Mouse (Mus musculus): Measurements from ENCODE around the gene Asic5. TPM values are rescaled to one million over a fixed set of nuclear protein-coding genes. Genes with fewer than 3 reads are reported as not detected.

Gene Asic5
- polyA plus RNA-seq, 1 experiment, result not detected

GRCm38 (mm10) chr3:82043676-82044075, 61.6 kb downstream of the Asic5 start:
- Histone ChIP-seq H3K4me1 (ENCODE audit: control insufficient read depth, insufficient read depth, insufficient read length, low read length) (no peaks in the 10 kb centered on the region), H3K27ac (replicated peaks; ENCODE audit: low read depth, low read length) (no peak overlapping the region), H3K4me3 (ENCODE audit: insufficient read depth, low read depth, low read length) (no peak overlapping the region)

- H3K4me3 ChIP-seq (ENCODE audit: insufficient read depth, low read depth, low read length), result no peak overlapping the region
- no peaks in the 10 kb centered on the region for H3K4me1 ChIP-seq (ENCODE audit: control insufficient read depth, insufficient read depth, insufficient read length, low read length)
- H3K27ac ChIP-seq (replicated peaks; ENCODE audit: low read depth, low read length), result no peak overlapping the region
Measured at GRCm38 (mm10) chr3:82044902-82045301, 62.8 kb downstream of the Asic5 start.

- Histone ChIP-seq H3K4me1 (ENCODE audit: control insufficient read depth, insufficient read depth, insufficient read length, low read length) (no peaks in the 10 kb centered on the region), H3K4me3 (ENCODE audit: insufficient read depth, low read depth, low read length) (no peak overlapping the region), H3K27ac (replicated peaks; ENCODE audit: low read depth, low read length) (no peak overlapping the region)
Measured at GRCm38 (mm10) chr3:82046087-82046486, 64.0 kb downstream of the Asic5 start.

- Histone ChIP-seq H3K4me1 (ENCODE audit: control insufficient read depth, insufficient read depth, insufficient read length, low read length) (no peaks in the 10 kb centered on the region), H3K4me3 (ENCODE audit: insufficient read depth, low read depth, low read length) (no peak overlapping the region), H3K27ac (replicated peaks; ENCODE audit: low read depth, low read length) (no peak overlapping the region)
Measured at GRCm38 (mm10) chr3:82047100-82047753, 65.1 kb downstream of the Asic5 start.

- Histone ChIP-seq H3K27ac (replicated peaks; ENCODE audit: low read depth, low read length) (no peak overlapping the region), H3K4me1 (ENCODE audit: control insufficient read depth, insufficient read depth, insufficient read length, low read length) (no peaks in the 10 kb centered on the region), H3K4me3 (ENCODE audit: insufficient read depth, low read depth, low read length) (no peak overlapping the region)
Measured at GRCm38 (mm10) chr3:82048078-82048477, 66.0 kb downstream of the Asic5 start.

- Histone ChIP-seq H3K4me1 (ENCODE audit: control insufficient read depth, insufficient read depth, insufficient read length, low read length) (no peaks in the 10 kb centered on the region), H3K27ac (replicated peaks; ENCODE audit: low read depth, low read length) (no peak overlapping the region), H3K4me3 (ENCODE audit: insufficient read depth, low read depth, low read length) (no peak overlapping the region)
Measured at GRCm38 (mm10) chr3:82048681-82049080, 66.6 kb downstream of the Asic5 start.

- Histone ChIP-seq H3K4me1 (ENCODE audit: control insufficient read depth, insufficient read depth, insufficient read length, low read length) (no peaks in the 10 kb centered on the region), H3K27ac (replicated peaks; ENCODE audit: low read depth, low read length) (no peak overlapping the region), H3K4me3 (ENCODE audit: insufficient read depth, low read depth, low read length) (no peak overlapping the region)
Measured at GRCm38 (mm10) chr3:82051468-82051867, 69.4 kb downstream of the Asic5 start.

GRCm38 (mm10) chr3:82052029-82052428, 69.9 kb downstream of the Asic5 start:
- Histone ChIP-seq H3K4me1 (ENCODE audit: control insufficient read depth, insufficient read depth, insufficient read length, low read length) (no peaks in the 10 kb centered on the region), H3K4me3 (ENCODE audit: insufficient read depth, low read depth, low read length) (no peak overlapping the region), H3K27ac (replicated peaks; ENCODE audit: low read depth, low read length) (no peak overlapping the region)

GRCm38 (mm10) chr3:82054283-82054974, 72.3 kb downstream of the Asic5 start:
- Histone ChIP-seq H3K4me3 (ENCODE audit: insufficient read depth, low read depth, low read length) (no peak overlapping the region), H3K27ac (replicated peaks; ENCODE audit: low read depth, low read length) (no peak overlapping the region), H3K4me1 (ENCODE audit: control insufficient read depth, insufficient read depth, insufficient read length, low read length) (no peaks in the 10 kb centered on the region)

- H3K4me3 ChIP-seq (ENCODE audit: insufficient read depth, low read depth, low read length), result no peak overlapping the region
- no peak overlapping the region for H3K27ac ChIP-seq (replicated peaks; ENCODE audit: low read depth, low read length)
- no peaks in the 10 kb centered on the region for H3K4me1 ChIP-seq (ENCODE audit: control insufficient read depth, insufficient read depth, insufficient read length, low read length)
Measured at GRCm38 (mm10) chr3:82057201-82057600, 75.1 kb downstream of the Asic5 start.

GRCm38 (mm10) chr3:82061402-82062180, 79.5 kb downstream of the Asic5 start:
- Histone ChIP-seq H3K4me3 (ENCODE audit: insufficient read depth, low read depth, low read length) (no peak overlapping the region), H3K4me1 (ENCODE audit: control insufficient read depth, insufficient read depth, insufficient read length, low read length) (no peaks in the 10 kb centered on the region), H3K27ac (replicated peaks; ENCODE audit: low read depth, low read length) (no peak overlapping the region)

GRCm38 (mm10) chr3:82067830-82068229, 85.7 kb downstream of the Asic5 start:
- H3K27ac ChIP-seq (replicated peaks; ENCODE audit: low read depth, low read length), result no peak overlapping the region
- H3K4me3 ChIP-seq (ENCODE audit: insufficient read depth, low read depth, low read length), result no peak overlapping the region
- H3K4me1 ChIP-seq (ENCODE audit: control insufficient read depth, insufficient read depth, insufficient read length, low read length), result no peaks in the 10 kb centered on the region

Other genes with a start within 250 kb of the Asic5 start
- gene Ctso, start 49.7 kb upstream of the Asic5 start, polyA plus RNA-seq (2012; ENCODE audit: insufficient read depth, insufficient read length, missing spikeins), result 13.0 and 18.6 TPM in 2 replicates
- gene Tdo2, start 6.1 kb upstream of the Asic5 start, polyA plus RNA-seq (2012; ENCODE audit: insufficient read depth, insufficient read length, missing spikeins), result 0.63 TPM in 1 of 2 replicates, not detected in the other
- 3.2 and 5.1 TPM in 2 replicates for gene Gucy1b1, start 92.4 kb downstream of the Asic5 start, polyA plus RNA-seq (2012; ENCODE audit: insufficient read depth, insufficient read length, missing spikeins)
- 2.8 and 4.3 TPM in 2 replicates for gene Gucy1a1, start 163.5 kb downstream of the Asic5 start, polyA plus RNA-seq (2012; ENCODE audit: insufficient read depth, insufficient read length, missing spikeins)